Mouse (Mus musculus): ENCODE data around the gene Secisbp2. TPM values are rescaled to one million over a fixed set of nuclear protein-coding genes. Genes with fewer than 3 reads are reported as not detected.
"Not testable (repeated sequence)": the region's sequence is repeated elsewhere in the genome, so short reads cannot be mapped to it uniquely, and the experiment has no call there.

Gene Secisbp2
- polyA plus RNA-seq, 1 experiment, result 23.3 TPM

GRCm38 (mm10) chr13:51653159-51653558 lies 1.7 kb downstream of the Secisbp2 start:
- TF ChIP-seq CTCF (IDR thresholded peaks at IDR 0.05; ENCODE audit: extremely low read depth, insufficient read depth, low read length), result no peak
- TF ChIP-seq POLR2A (IDR thresholded peaks at IDR 0.05; ENCODE audit: extremely low read depth, insufficient read depth, low read length), result no peak
- Histone ChIP-seq H3K27ac (ENCODE audit: insufficient read depth, low read length) (no peak overlapping the region), H3K4me3 (ENCODE audit: insufficient read depth, low read length) (no peak overlapping the region), H3K4me1 (ENCODE audit: control insufficient read depth, insufficient read depth, low read length) (no peaks in the 10 kb centered on the region)

- Histone ChIP-seq H3K27ac (ENCODE audit: insufficient read depth, low read length) (no peak overlapping the region), H3K4me3 (ENCODE audit: insufficient read depth, low read length) (no peak overlapping the region), H3K4me1 (ENCODE audit: control insufficient read depth, insufficient read depth, low read length) (no peaks in the 10 kb centered on the region)
- no peak for TF ChIP-seq CTCF (IDR thresholded peaks at IDR 0.05; ENCODE audit: extremely low read depth, insufficient read depth, low read length)
- no peak for TF ChIP-seq POLR2A (IDR thresholded peaks at IDR 0.05; ENCODE audit: extremely low read depth, insufficient read depth, low read length)
These were observed 2.5 kb downstream of the Secisbp2 start for GRCm38 (mm10) chr13:51653961-51654360.

DNA sequence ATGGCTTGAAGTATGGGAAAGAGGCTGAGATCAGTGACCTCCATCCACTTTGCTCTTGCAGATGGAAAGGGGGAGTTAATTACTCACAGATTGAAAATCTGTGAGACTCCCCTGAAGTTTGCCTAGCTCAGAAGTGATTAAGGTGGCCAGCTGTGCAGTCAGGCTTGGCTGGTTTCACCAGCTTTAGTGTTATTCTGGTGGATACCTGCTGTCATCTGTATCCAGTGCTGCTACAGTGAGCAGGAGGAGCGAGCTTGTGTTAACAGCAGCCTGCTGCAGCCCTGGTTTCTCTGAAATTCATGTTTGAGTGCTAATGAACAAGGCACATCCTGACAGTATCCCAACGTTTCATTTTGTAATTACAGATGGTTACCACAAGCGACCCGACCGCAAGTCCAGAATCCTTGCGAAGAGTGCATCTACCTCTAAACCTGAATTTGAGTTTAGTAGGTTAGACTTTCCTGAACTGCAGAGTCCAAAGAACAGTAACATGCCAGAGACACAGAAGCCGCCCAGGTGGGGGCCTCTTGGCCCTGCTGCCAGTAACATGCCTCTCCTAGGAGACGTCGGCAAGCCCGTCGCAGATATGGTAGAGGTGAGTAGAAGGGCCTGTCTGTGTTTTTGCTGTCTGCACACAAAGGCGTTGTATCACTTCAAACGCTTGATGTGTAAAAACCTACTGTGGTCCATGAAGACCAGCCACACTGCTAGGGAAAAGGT lies 5.2 kb downstream of the Secisbp2 start:
- no peak overlapping the region for H3K4me3 ChIP-seq (ENCODE audit: insufficient read depth, low read length)
- no peak for TF ChIP-seq POLR2A (IDR thresholded peaks at IDR 0.05; ENCODE audit: extremely low read depth, insufficient read depth, low read length)
- no peak for TF ChIP-seq CTCF (IDR thresholded peaks at IDR 0.05; ENCODE audit: extremely low read depth, insufficient read depth, low read length)
- H3K27ac ChIP-seq (ENCODE audit: insufficient read depth, low read length), result no peak overlapping the region
- no peaks in the 10 kb centered on the region for H3K4me1 ChIP-seq (ENCODE audit: control insufficient read depth, insufficient read depth, low read length)

GRCm38 (mm10) chr13:51658094-51658493 lies 6.6 kb downstream of the Secisbp2 start:
- TF ChIP-seq POLR2A (IDR thresholded peaks at IDR 0.05; ENCODE audit: extremely low read depth, insufficient read depth, low read length), result no peak
- no peak for TF ChIP-seq CTCF (IDR thresholded peaks at IDR 0.05; ENCODE audit: extremely low read depth, insufficient read depth, low read length)
- H3K4me3 ChIP-seq (ENCODE audit: insufficient read depth, low read length), result no peak overlapping the region

GRCm38 (mm10) chr13:51659573-51659972 lies 8.1 kb downstream of the Secisbp2 start:
- Histone ChIP-seq H3K4me3 (ENCODE audit: insufficient read depth, low read length) (no peak overlapping the region), H3K27ac (ENCODE audit: insufficient read depth, low read length) (no peak overlapping the region), H3K4me1 (ENCODE audit: control insufficient read depth, insufficient read depth, low read length) (no peaks in the 10 kb centered on the region)
- TF ChIP-seq POLR2A (IDR thresholded peaks at IDR 0.05; ENCODE audit: extremely low read depth, insufficient read depth, low read length) (no peak), CTCF (IDR thresholded peaks at IDR 0.05; ENCODE audit: extremely low read depth, insufficient read depth, low read length) (no peak)

More at GRCm38 (mm10) chr13:51658094-51658493, 6.6 kb downstream of the Secisbp2 start:
- Histone ChIP-seq H3K4me1 (ENCODE audit: control insufficient read depth, insufficient read depth, low read length) (no peaks in the 10 kb centered on the region), H3K27ac (ENCODE audit: insufficient read depth, low read length) (no peak overlapping the region)

DNA sequence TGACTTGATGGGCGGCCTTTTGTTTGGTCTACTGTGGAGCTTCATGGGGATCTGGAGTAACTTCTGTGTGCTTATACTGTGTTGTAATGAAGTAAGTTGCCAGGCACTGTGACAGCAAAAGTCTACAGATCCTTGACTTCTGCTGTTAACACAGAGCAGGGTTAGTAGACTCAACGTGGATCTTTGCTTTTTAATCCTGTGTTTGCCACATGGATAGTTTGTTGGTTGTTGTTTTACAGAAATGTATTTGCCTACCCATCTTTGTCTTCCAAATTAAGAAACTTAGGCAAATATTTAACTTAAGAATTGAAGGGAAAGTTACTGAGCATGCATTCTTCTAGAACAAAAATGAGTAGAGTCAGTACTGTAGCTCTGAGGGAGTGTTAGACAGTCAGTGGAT lies 12.1 kb downstream of the Secisbp2 start:
- TF ChIP-seq POLR2A (IDR thresholded peaks at IDR 0.05; ENCODE audit: extremely low read depth, insufficient read depth, low read length) (no peak), CTCF (IDR thresholded peaks at IDR 0.05; ENCODE audit: extremely low read depth, insufficient read depth, low read length) (no peak)
- no peaks in the 10 kb centered on the region for H3K4me1 ChIP-seq (ENCODE audit: control insufficient read depth, insufficient read depth, low read length)
- H3K4me3 ChIP-seq (ENCODE audit: insufficient read depth, low read length), result no peak overlapping the region
- H3K27ac ChIP-seq (ENCODE audit: insufficient read depth, low read length), result no peak overlapping the region

DNA sequence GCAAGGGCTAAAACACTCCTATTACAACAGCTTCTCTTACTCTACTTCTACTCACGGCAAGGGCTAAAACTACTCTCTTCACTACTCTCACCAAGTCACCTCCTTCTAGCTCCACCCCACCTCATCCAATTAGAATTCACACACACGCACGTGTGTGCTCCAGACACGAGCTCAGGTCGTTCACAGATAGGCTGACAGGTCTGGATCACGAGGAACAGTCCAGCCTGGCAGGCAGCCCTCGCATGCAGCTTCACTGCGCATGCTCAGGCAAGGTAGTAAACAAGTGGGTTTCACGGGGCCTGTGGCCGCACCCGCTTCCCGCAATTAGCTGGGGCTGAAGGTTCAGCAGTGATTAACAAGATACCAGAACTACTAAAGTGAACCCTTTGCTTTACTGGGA lies 16.7 kb downstream of the Secisbp2 start:
- not testable (repeated sequence) for H3K27ac ChIP-seq (ENCODE audit: insufficient read depth, low read length); H3K4me3 ChIP-seq (ENCODE audit: insufficient read depth, low read length); H3K4me1 ChIP-seq (ENCODE audit: control insufficient read depth, insufficient read depth, low read length)

- H3K27ac ChIP-seq (ENCODE audit: insufficient read depth, low read length), result no peak overlapping the region
- no peaks in the 10 kb centered on the region for H3K4me1 ChIP-seq (ENCODE audit: control insufficient read depth, insufficient read depth, low read length)
- TF ChIP-seq POLR2A (IDR thresholded peaks at IDR 0.05; ENCODE audit: extremely low read depth, insufficient read depth, low read length) (no peak), CTCF (IDR thresholded peaks at IDR 0.05; ENCODE audit: extremely low read depth, insufficient read depth, low read length) (no peak)
- H3K4me3 ChIP-seq (ENCODE audit: insufficient read depth, low read length), result no peak overlapping the region
These were observed 25.1 kb downstream of the Secisbp2 start for GRCm38 (mm10) chr13:51676641-51677040.

GRCm38 (mm10) chr13:51677041-51677440 lies 25.5 kb downstream of the Secisbp2 start:
- Histone ChIP-seq H3K4me1 (ENCODE audit: control insufficient read depth, insufficient read depth, low read length) (no peaks in the 10 kb centered on the region), H3K27ac (ENCODE audit: insufficient read depth, low read length) (no peak overlapping the region), H3K4me3 (ENCODE audit: insufficient read depth, low read length) (no peak overlapping the region)
- no peak for TF ChIP-seq CTCF (IDR thresholded peaks at IDR 0.05; ENCODE audit: extremely low read depth, insufficient read depth, low read length)
- no peak for TF ChIP-seq POLR2A (IDR thresholded peaks at IDR 0.05; ENCODE audit: extremely low read depth, insufficient read depth, low read length)

GRCm38 (mm10) chr13:51677630-51678185 lies 26.2 kb downstream of the Secisbp2 start:
- Histone ChIP-seq H3K4me1 (ENCODE audit: control insufficient read depth, insufficient read depth, low read length) (no peaks in the 10 kb centered on the region), H3K27ac (ENCODE audit: insufficient read depth, low read length) (no peak overlapping the region), H3K4me3 (ENCODE audit: insufficient read depth, low read length) (no peak overlapping the region)
- TF ChIP-seq CTCF (IDR thresholded peaks at IDR 0.05; ENCODE audit: extremely low read depth, insufficient read depth, low read length) (no peak), POLR2A (IDR thresholded peaks at IDR 0.05; ENCODE audit: extremely low read depth, insufficient read depth, low read length) (no peak)
